Mouse (Mus musculus): ENCODE measurements at regions not wholly inside any gene's neighbourhood (a gene's known extent, or its start where the extent isn't known, plus 50 kb on each side); places are given as distances from the start of the nearest gene placed in this dataset.

DNA sequence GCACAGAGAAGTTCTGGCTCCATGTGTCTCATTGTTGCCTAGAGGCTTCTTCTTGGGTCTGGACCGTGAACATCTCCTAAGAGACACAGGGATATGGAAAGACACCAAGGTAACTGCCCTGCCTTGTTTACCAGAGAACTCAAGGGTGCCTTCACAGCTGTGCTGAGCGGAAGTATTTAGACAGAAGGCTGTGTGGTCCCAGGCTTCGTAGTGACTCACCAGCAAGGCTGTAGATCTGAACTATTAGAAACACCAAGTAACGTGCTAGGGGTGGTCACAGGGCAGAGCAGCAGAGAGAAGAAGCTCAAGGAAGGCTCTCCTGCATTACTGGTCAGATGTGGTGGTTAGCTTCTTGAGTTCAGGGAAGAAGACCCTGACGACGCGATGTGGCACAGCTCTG, 51.6 kb upstream of the Lpp start:
- H3K4me3 ChIP-seq (ENCODE audit: low read depth, low read length): no peak overlapping the region
- no peak overlapping the region for H3K27ac ChIP-seq (ENCODE audit: low read depth)
- ATAC-seq (replicated peaks; ENCODE audit: low FRiP score, low TSS enrichment, low read depth): no peak
- WGBS: 73% methylated on average over 7 of the region's 7 CpGs
- no peaks in the 10 kb centered on the region for H3K27me3 ChIP-seq (replicated peaks; ENCODE audit: control insufficient read depth, insufficient read depth, low read length)
- peak; percentile 48 for DNase-seq (ENCODE audit: low spot score)
- H3K9me3 ChIP-seq (ENCODE audit: control insufficient read depth, low read length): no peaks in the 10 kb centered on the region
- H3K9ac ChIP-seq (ENCODE audit: low read length): no peak overlapping the region
- no peaks in the 10 kb centered on the region for H3K36me3 ChIP-seq (ENCODE audit: control insufficient read depth, insufficient read depth, low read length)
- no peak overlapping the region for H3K4me2 ChIP-seq (ENCODE audit: low read length)
- H3K4me1 ChIP-seq (replicated peaks; ENCODE audit: control insufficient read depth, insufficient read depth, low read length): peaks cover 8% of the 10 kb centered on the region; the same call in 1 of the 2 replicates

DNA sequence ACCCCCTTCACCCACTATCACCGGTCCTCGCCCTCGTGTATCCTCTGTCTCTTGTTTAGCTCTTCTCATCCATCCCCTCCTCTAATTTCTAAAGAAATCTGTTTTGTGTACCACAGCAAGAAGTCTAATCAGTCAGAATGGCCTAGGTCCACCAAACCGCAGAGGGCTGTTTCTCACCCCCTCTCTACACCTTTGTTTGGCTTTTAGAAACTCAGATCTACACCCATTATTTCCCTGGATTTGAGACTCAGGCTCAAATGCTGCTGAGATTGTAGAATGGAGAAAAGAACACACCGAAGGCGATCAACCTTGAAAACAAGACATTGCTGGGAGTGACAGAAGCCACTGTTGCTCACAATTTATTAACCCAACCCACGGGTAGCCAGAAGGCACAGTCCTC, 52.7 kb upstream of the Lpp start:
- Histone ChIP-seq H3K9ac (ENCODE audit: low read length) (no peak overlapping the region), H3K27me3 (replicated peaks; ENCODE audit: control insufficient read depth, insufficient read depth, low read length) (no peaks in the 10 kb centered on the region), H3K36me3 (ENCODE audit: control insufficient read depth, insufficient read depth, low read length) (no peaks in the 10 kb centered on the region), H3K4me3 (ENCODE audit: low read depth, low read length) (no peak overlapping the region), H3K4me2 (ENCODE audit: low read length) (no peak overlapping the region), H3K9me3 (ENCODE audit: control insufficient read depth, low read length) (no peaks in the 10 kb centered on the region), H3K27ac (ENCODE audit: low read depth) (no peak overlapping the region), H3K4me1 (replicated peaks; ENCODE audit: control insufficient read depth, insufficient read depth, low read length) (peaks cover 8% of the 10 kb centered on the region; the same call in 1 of the 2 replicates)
- ATAC-seq (replicated peaks; ENCODE audit: low FRiP score, low TSS enrichment, low read depth) (no peak), DNase-seq (ENCODE audit: low spot score) (no peak)
- 78% methylated on average over 7 of the region's 7 CpGs for WGBS

DNA sequence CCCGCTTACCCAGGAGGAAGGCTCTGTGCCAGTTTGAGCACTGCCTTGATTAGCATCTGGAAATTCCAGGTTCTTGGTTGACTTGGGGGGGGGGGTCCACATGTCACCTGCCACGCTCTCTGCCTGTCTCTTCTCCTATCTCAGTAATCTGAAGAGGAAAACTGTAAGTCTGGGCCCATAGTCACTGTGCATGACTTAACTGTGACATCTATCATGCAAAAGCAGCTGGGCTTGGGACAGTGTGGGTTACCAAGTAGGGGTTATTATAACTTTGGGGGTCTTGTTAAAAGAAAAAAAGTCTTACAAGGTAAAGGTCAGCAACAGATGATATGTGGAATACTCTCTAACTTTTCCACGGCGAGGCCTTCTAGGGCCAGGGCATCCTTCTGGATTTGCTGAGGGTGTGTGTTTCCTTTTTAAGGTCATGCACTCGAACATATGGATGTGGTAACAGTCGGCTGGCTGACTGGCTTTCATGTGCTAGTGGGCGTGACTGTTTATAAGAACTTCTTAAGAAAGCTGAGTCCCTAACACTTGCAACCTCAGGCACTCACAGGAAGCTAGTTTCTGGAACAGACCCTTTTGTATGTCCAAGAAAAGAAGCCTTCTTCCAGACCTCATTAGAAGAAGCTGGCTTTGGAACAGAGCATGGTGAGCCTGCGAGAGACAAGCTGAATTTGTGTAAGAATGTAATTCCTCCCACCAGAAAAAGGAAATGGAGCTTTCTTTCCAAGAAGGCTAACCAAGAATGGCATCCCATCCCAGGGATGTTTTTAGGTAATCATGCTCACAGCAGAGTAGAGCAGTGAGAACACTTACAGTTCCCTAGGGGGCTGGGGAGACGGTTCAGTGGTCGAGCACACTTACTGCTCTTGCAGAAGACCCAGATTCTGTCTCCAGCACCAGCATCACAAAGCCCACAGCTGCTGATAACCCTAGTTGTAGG, 53.7 kb upstream of the Lpp start:
- Histone ChIP-seq H3K4me3 (ENCODE audit: low read depth, low read length) (no peak overlapping the region), H3K9me3 (ENCODE audit: control insufficient read depth, low read length) (no peaks in the 10 kb centered on the region), H3K27ac (ENCODE audit: low read depth) (no peak overlapping the region), H3K27me3 (replicated peaks; ENCODE audit: control insufficient read depth, insufficient read depth, low read length) (no peaks in the 10 kb centered on the region), H3K9ac (ENCODE audit: low read length) (no peak overlapping the region), H3K4me1 (replicated peaks; ENCODE audit: control insufficient read depth, insufficient read depth, low read length) (peaks cover 8% of the 10 kb centered on the region; the same call in 1 of the 2 replicates), H3K36me3 (ENCODE audit: control insufficient read depth, insufficient read depth, low read length) (no peaks in the 10 kb centered on the region), H3K4me2 (ENCODE audit: low read length) (no peak overlapping the region)
- WGBS: 38% methylated on average over 10 of the region's 10 CpGs
- DNase-seq (ENCODE audit: low spot score) (no peak), ATAC-seq (replicated peaks; ENCODE audit: low FRiP score, low TSS enrichment, low read depth) (no peak)

DNA sequence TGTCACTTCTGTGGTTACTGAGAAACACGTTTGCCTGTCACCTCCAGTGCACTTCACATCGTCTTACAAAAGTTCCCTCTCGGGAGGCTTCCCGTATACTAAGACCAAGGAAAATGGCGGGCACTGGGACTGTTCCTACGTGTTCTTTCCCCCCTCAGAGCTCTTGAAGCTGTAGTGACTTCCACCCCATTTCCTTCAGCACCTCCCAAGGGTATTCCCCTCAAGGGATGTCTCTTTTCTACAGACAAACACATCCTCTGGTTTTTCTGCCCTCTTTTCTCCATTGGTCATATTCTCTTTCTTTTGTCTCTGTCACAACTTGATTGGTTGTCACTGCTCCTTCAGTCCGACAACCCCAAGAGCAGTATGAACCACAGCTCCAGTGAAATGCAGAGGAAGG, 54.9 kb upstream of the Lpp start:
- no peak overlapping the region for H3K9ac ChIP-seq (ENCODE audit: low read length)
- no peak overlapping the region for H3K4me3 ChIP-seq (ENCODE audit: low read depth, low read length)
- no peaks in the 10 kb centered on the region for H3K9me3 ChIP-seq (ENCODE audit: control insufficient read depth, low read length)
- H3K27me3 ChIP-seq (replicated peaks; ENCODE audit: control insufficient read depth, insufficient read depth, low read length): no peaks in the 10 kb centered on the region
- H3K4me1 ChIP-seq (replicated peaks; ENCODE audit: control insufficient read depth, insufficient read depth, low read length): peaks cover 8% of the 10 kb centered on the region; the same call in 1 of the 2 replicates
- H3K4me2 ChIP-seq (ENCODE audit: low read length): no peak overlapping the region
- no peaks in the 10 kb centered on the region for H3K36me3 ChIP-seq (ENCODE audit: control insufficient read depth, insufficient read depth, low read length)
- DNase-seq (ENCODE audit: low spot score) (no peak), ATAC-seq (replicated peaks; ENCODE audit: low FRiP score, low TSS enrichment, low read depth) (no peak)
- H3K27ac ChIP-seq (ENCODE audit: low read depth): no peak overlapping the region
- WGBS: 86% methylated on average over 7 of the region's 7 CpGs

DNA sequence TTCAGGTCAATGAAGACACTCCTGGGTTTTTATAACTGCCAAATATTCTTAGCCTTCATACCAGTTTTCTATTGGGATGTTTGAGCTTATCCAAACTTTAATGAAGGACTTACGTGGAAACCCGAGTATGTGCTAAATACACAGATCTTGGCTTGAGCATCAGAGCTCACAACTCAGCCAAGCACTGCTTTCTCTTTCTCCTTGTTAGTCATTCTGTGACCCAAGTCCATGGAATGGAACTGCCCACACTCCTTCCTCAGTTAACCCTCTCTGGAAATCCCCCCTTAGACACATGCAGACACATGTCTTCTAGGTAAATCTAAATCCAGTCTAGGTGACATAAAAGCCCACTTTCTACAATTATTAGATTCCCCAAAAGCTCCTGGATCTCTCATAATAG, 58.9 kb upstream of the Lpp start:
- Histone ChIP-seq H3K4me2 (ENCODE audit: low read length) (no peak overlapping the region), H3K9ac (ENCODE audit: low read length) (no peak overlapping the region), H3K4me3 (ENCODE audit: low read depth, low read length) (no peak overlapping the region), H3K36me3 (ENCODE audit: control insufficient read depth, insufficient read depth, low read length) (no peaks in the 10 kb centered on the region), H3K9me3 (ENCODE audit: control insufficient read depth, low read length) (no peaks in the 10 kb centered on the region), H3K27me3 (replicated peaks; ENCODE audit: control insufficient read depth, insufficient read depth, low read length) (no peaks in the 10 kb centered on the region), H3K4me1 (replicated peaks; ENCODE audit: control insufficient read depth, insufficient read depth, low read length) (peaks cover under 1% of the 10 kb centered on the region; the same call in 1 of the 2 replicates), H3K27ac (ENCODE audit: low read depth) (no peak overlapping the region)
- ATAC-seq (replicated peaks; ENCODE audit: low FRiP score, low TSS enrichment, low read depth) (no peak), DNase-seq (ENCODE audit: low spot score) (no peak)
- 86% methylated on average over 2 of the region's 2 CpGs for WGBS

DNA sequence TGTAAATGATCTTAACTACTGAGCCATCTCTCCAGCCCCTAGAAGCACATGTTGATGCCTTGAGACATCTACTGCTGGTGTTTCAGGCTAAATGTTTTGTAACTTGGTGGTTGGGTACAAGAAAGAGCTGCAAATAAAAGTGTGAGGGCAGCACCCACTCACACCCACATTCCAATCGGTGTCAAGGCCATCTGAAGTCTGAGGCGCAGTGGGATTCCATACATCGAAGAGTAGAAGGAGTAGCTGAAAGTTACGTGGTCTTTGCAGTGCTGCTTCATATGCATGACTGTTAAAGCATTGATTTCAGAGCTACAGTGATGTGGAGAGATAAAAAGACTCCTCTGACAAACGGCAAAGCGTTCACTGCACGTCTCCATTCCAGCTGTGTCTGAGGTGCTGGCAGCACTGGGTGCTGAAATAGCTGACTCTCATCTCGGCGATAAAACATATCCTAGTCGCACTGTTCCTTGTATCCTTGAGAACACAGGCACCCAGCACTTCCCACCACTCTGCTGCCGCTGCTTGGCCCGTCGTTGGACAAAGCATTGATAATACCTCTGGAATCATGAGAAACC, 61.8 kb upstream of the Lpp start:
- no peaks in the 10 kb centered on the region for H3K9me3 ChIP-seq (ENCODE audit: control insufficient read depth, low read length)
- H3K4me3 ChIP-seq (ENCODE audit: low read depth, low read length): no peak overlapping the region
- H3K36me3 ChIP-seq (ENCODE audit: control insufficient read depth, insufficient read depth, low read length): no peaks in the 10 kb centered on the region
- no peaks in the 10 kb centered on the region for H3K27me3 ChIP-seq (replicated peaks; ENCODE audit: control insufficient read depth, insufficient read depth, low read length)
- 83% methylated on average over 13 of the region's 13 CpGs for WGBS
- no peak overlapping the region for H3K9ac ChIP-seq (ENCODE audit: low read length)
- DNase-seq (ENCODE audit: low spot score) (peak; percentile 32), ATAC-seq (replicated peaks; ENCODE audit: low FRiP score, low TSS enrichment, low read depth) (no peak)
- H3K4me2 ChIP-seq (ENCODE audit: low read length): no peak overlapping the region
- H3K27ac ChIP-seq (ENCODE audit: low read depth): no peak overlapping the region
- no peaks in the 10 kb centered on the region for H3K4me1 ChIP-seq (replicated peaks; ENCODE audit: control insufficient read depth, insufficient read depth, low read length)

DNA sequence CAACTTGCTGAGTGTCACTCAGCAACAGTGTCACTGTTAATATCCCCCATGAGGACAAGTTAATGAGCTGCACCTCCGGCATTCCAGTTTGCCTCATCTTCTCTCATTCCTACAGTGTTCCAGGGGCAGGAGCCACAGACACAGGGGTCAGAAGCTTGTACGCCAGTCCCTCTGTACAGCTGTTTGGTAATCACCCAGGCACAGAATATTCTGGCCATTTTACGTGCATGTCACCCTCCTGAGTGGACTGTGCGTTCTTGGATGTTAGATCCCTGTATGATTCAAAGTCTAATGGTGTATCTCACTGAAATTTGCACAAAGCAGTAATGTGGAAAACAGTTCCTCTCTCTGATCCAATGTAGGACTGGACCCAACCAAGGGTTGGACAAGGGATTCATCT, 66.7 kb upstream of the Lpp start:
- Histone ChIP-seq H3K9me3 (ENCODE audit: control insufficient read depth, low read length) (no peaks in the 10 kb centered on the region), H3K27me3 (replicated peaks; ENCODE audit: control insufficient read depth, insufficient read depth, low read length) (no peaks in the 10 kb centered on the region), H3K27ac (ENCODE audit: low read depth) (no peak overlapping the region), H3K36me3 (ENCODE audit: control insufficient read depth, insufficient read depth, low read length) (no peaks in the 10 kb centered on the region), H3K9ac (ENCODE audit: low read length) (no peak overlapping the region), H3K4me2 (ENCODE audit: low read length) (no peak overlapping the region), H3K4me1 (replicated peaks; ENCODE audit: control insufficient read depth, insufficient read depth, low read length) (no peaks in the 10 kb centered on the region), H3K4me3 (ENCODE audit: low read depth, low read length) (no peak overlapping the region)
- 89% methylated on average over 4 of the region's 4 CpGs for WGBS
- DNase-seq (ENCODE audit: low spot score): no peak
- ATAC-seq (replicated peaks; ENCODE audit: low FRiP score, low TSS enrichment, low read depth): no peak

DNA sequence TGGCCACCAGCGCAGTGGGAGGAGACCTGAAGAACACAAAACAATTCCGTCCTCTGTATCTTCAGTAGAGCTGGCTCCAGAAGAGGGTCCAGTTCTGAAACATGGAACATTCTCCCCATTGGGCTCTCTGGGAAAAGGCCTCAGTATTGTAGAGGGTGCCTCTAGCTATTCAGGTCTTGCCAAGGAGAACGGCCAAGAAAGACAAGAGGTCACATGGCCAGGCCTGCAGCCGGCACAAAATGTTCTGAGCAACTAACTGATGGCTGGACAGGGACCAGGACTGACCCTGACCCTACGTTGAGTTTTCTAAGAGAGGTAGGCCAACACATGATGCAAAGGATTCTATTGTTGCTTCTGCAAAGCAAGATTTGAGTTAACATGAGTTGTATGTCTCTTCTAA, 67.3 kb upstream of the Lpp start:
- H3K36me3 ChIP-seq (ENCODE audit: control insufficient read depth, insufficient read depth, low read length): no peaks in the 10 kb centered on the region
- no peaks in the 10 kb centered on the region for H3K27me3 ChIP-seq (replicated peaks; ENCODE audit: control insufficient read depth, insufficient read depth, low read length)
- H3K4me2 ChIP-seq (ENCODE audit: low read length): no peak overlapping the region
- no peaks in the 10 kb centered on the region for H3K9me3 ChIP-seq (ENCODE audit: control insufficient read depth, low read length)
- DNase-seq (ENCODE audit: low spot score): peak; percentile 44
- no peaks in the 10 kb centered on the region for H3K4me1 ChIP-seq (replicated peaks; ENCODE audit: control insufficient read depth, insufficient read depth, low read length)
- no peak overlapping the region for H3K4me3 ChIP-seq (ENCODE audit: low read depth, low read length)
- no peak overlapping the region for H3K9ac ChIP-seq (ENCODE audit: low read length)
- ATAC-seq (replicated peaks; ENCODE audit: low FRiP score, low TSS enrichment, low read depth): no peak
- 94% methylated on average over 5 of the region's 5 CpGs for WGBS
- H3K27ac ChIP-seq (ENCODE audit: low read depth): no peak overlapping the region

DNA sequence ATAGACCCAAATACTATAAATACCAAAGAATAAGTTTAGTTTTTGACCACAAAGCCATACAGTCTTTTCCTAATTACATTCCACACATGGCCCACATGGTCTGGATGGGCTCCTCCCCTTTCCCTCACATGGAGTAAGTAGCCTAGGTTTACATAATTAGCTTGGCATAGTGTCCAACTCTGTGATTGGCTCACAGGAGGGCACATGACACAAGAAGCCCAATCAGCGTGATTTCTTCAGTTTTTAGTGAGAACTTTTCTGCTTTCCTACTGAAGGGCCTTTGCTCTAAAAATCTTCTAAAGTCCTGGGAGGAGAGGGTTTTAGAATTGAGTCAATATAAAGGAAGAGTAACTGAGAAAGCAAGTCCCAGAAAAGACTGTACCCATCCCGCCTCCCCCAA, 68.4 kb upstream of the Lpp start:
- no peak for ATAC-seq (replicated peaks; ENCODE audit: low FRiP score, low TSS enrichment, low read depth)
- H3K27me3 ChIP-seq (replicated peaks; ENCODE audit: control insufficient read depth, insufficient read depth, low read length): no peaks in the 10 kb centered on the region
- H3K27ac ChIP-seq (ENCODE audit: low read depth): no peak overlapping the region
- no peaks in the 10 kb centered on the region for H3K36me3 ChIP-seq (ENCODE audit: control insufficient read depth, insufficient read depth, low read length)
- H3K4me1 ChIP-seq (replicated peaks; ENCODE audit: control insufficient read depth, insufficient read depth, low read length): no peaks in the 10 kb centered on the region
- H3K9ac ChIP-seq (ENCODE audit: low read length): no peak overlapping the region
- H3K4me2 ChIP-seq (ENCODE audit: low read length): no peak overlapping the region
- 81% methylated on average over 2 of the region's 2 CpGs for WGBS
- no peak for DNase-seq (ENCODE audit: low spot score)
- no peak overlapping the region for H3K4me3 ChIP-seq (ENCODE audit: low read depth, low read length)
- no peaks in the 10 kb centered on the region for H3K9me3 ChIP-seq (ENCODE audit: control insufficient read depth, low read length)

Measured in intestine, embryonic 14.5 days (tissue).